Mouse (Mus musculus): ENCODE results near the gene Lonp1. TPM values are rescaled to one million over a fixed set of nuclear protein-coding genes. Genes with fewer than 3 reads are reported as not detected.
"Not testable (repeated sequence)": the region's sequence is repeated elsewhere in the genome, so short reads cannot be mapped to it uniquely, and the experiment has no call there.

Lonp1 gene
- polyA plus RNA-seq, 1 experiment from 2014 or later: 46.4 TPM

DNA sequence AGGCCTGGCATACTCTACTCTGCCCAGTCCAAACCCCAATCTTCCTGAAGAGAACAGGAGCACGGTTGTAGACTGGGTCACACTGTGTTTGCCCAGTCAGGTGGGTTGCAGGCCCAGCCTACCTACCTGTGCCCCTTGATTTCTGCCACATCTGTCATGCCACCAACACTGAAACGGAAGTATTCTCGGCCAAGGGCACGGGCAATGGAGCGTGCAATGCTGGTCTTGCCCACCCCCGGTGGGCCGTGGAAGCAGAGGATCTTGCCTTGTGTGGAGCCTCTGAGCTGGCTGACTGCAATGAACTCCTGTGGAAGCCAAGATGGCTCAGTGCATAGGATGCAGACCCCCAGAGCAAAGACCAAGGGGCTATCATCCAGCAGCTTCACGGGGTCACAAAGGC, 9.1 kb downstream of the Lonp1 start:
- H3K27ac ChIP-seq: no peak overlapping the region
- WGBS: 91% methylated on average over 8 of the region's 8 CpGs
- H3K4me2 ChIP-seq: no peak overlapping the region
- peaks cover 78% of the 10 kb centered on the region for H3K36me3 ChIP-seq
- no peaks in the 10 kb centered on the region for H3K27me3 ChIP-seq
- no peak for ATAC-seq (replicated peaks; ENCODE audit: insufficient number of reproducible peaks, insufficient read depth, low FRiP score, low read depth)
- H3K4me3 ChIP-seq: no peak overlapping the region
- H3K9me3 ChIP-seq (replicated peaks): no peaks in the 10 kb centered on the region
- peaks cover 16% of the 10 kb centered on the region for H3K4me1 ChIP-seq (replicated peaks)
- H3K9ac ChIP-seq: no peak overlapping the region

DNA sequence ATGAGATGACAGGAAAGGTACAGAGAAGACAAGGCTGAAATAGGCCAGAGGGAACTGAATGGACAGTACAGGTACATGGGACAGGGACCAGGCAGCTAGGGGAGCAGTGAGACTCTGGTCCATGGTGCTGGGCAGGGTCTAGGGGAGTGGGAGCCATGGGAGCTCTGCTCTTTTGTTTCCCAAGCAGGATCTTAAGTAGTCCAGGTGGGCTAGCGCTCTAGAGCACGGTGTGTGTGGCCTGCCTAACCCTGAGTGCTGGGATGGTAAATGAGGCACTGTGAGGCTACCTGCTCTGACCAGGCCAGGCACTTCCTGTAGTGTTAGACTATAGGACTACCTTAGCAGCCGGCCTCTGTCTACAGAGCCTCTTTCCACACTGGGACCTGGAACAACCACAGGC, 10.0 kb downstream of the Lonp1 start:
- Histone ChIP-seq H3K9me3 (replicated peaks) (no peaks in the 10 kb centered on the region), H3K27me3 (no peaks in the 10 kb centered on the region), H3K9ac (no peak overlapping the region), H3K4me1 (replicated peaks) (peaks cover 20% of the 10 kb centered on the region), H3K36me3 (peaks cover 69% of the 10 kb centered on the region), H3K4me3 (no peak overlapping the region), H3K27ac (no peak overlapping the region), H3K4me2 (no peak overlapping the region)
- 74% methylated on average over 3 of the region's 3 CpGs for WGBS
- no peak for ATAC-seq (replicated peaks; ENCODE audit: insufficient number of reproducible peaks, insufficient read depth, low FRiP score, low read depth)

DNA sequence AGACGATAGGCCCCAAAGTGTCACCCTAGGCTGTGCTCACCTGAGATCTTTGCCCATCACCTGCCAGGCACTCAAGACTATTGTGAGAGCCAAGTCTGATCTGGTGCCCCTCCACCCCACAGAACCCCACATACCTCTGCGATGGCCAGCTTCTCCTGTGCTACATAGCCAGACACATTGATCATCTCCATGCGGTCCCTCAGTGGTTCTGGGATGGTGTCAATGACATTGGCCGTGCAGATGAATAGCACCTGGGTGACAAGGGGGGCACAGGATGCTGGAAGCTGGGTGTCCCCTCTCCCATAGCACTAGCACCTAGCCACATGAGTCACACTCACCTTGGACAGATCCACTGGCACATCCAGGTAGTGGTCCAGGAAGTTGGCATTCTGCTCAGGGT, 10.9 kb downstream of the Lonp1 start:
- peaks cover 61% of the 10 kb centered on the region for H3K36me3 ChIP-seq

DNA sequence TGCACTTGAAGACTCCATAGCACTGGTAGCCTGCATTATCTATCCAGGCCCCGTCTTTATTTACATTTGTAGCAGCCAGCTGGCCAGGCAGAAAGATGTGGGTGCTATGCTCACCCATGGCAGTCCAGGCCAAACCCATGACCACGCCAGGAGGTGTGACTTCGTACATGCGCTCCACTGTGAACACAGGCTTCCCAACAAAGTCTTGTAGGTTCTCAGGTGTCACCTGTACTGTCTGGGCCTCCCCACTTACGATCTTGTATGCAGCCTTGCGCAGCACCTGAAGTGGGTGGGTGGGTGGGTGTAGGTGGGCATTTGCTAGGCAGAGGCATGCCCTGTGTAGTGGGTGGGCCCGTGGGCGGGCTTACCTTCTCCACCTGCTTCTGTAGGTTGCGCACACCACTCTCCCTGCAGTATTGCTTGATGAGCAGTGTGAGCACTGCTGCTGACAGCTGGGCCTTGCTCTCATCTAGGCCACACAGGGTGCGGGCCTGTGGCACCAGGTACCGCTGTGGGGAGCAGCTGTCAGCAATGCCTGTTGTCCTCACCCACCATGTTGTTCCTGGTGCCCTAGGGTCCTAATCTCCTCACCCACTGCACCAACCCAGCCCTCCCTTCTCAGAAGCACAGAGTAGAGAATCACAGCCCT, 11.4 kb downstream of the Lonp1 start:
- no peak for ATAC-seq (replicated peaks; ENCODE audit: insufficient number of reproducible peaks, insufficient read depth, low FRiP score, low read depth)
- H3K4me1 ChIP-seq (replicated peaks): peaks cover 28% of the 10 kb centered on the region
- no peaks in the 10 kb centered on the region for H3K9me3 ChIP-seq (replicated peaks)
- 76% methylated on average over 11 of the region's 11 CpGs for WGBS
- H3K4me2 ChIP-seq: peak overlapping the region; percentile 89
- H3K27me3 ChIP-seq: no peaks in the 10 kb centered on the region
- H3K36me3 ChIP-seq: peaks cover 57% of the 10 kb centered on the region
- no peak overlapping the region for H3K27ac ChIP-seq
- H3K4me3 ChIP-seq: peak overlapping the region; percentile 79; the same call in 1 of the 2 replicates
- H3K9ac ChIP-seq: peak overlapping the region; percentile 72

More for the DNA sequence above, 10.9 kb downstream of the Lonp1 start:
- Histone ChIP-seq H3K4me3 (no peak overlapping the region), H3K4me2 (no peak overlapping the region), H3K27me3 (no peaks in the 10 kb centered on the region), H3K4me1 (replicated peaks) (peaks cover 23% of the 10 kb centered on the region), H3K9ac (no peak overlapping the region), H3K9me3 (replicated peaks) (no peaks in the 10 kb centered on the region), H3K27ac (no peak overlapping the region)
- ATAC-seq (replicated peaks; ENCODE audit: insufficient number of reproducible peaks, insufficient read depth, low FRiP score, low read depth): no peak
- WGBS: 80% methylated on average over 4 of the region's 4 CpGs

DNA sequence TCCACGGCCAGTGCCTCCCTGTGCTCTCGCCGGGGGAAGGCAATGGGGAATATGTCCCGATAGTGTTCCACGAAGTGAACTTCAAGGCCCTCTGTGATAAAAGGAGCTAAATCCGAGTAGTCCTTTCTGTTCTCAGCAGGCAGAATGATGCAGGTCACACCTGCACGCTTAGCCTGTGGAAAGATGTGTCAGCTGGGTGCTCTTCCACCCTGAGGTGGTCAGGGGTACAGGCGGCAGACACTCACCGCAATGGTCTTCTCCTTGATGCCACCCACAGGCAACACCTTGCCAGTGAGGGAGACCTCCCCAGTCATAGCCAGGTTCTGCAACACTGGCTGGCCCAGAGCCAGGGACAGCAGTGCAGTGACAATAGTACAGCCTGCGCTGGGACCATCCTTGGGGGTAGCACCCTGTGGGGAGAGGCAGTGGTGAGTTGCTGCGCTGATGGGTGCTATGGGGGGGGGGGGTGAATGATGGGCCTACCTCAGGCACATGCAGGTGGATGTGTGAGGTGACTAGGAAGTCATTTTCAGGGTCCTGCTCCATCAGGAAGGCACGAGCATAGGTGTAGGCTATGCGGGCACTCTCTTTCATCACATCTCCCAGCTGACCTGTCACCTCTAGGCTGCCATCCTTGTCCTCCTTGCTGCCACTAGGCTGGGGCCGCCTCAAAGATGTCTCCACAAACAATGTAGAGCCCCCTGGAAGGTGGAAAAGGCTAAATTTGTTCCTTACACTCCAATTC, 12.1 kb downstream of the Lonp1 start:
- peak overlapping the region; percentile 89 for H3K4me2 ChIP-seq
- peaks cover 50% of the 10 kb centered on the region for H3K36me3 ChIP-seq
- peaks cover 31% of the 10 kb centered on the region for H3K4me1 ChIP-seq (replicated peaks)
- no peak for ATAC-seq (replicated peaks; ENCODE audit: insufficient number of reproducible peaks, insufficient read depth, low FRiP score, low read depth)
- peak overlapping the region; percentile 89 for H3K27ac ChIP-seq
- peak overlapping the region; percentile 79 for H3K4me3 ChIP-seq
- peak overlapping the region; percentile 72 for H3K9ac ChIP-seq
- WGBS: 26% methylated on average over 14 of the region's 14 CpGs
- H3K9me3 ChIP-seq (replicated peaks): no peaks in the 10 kb centered on the region
- no peaks in the 10 kb centered on the region for H3K27me3 ChIP-seq

DNA sequence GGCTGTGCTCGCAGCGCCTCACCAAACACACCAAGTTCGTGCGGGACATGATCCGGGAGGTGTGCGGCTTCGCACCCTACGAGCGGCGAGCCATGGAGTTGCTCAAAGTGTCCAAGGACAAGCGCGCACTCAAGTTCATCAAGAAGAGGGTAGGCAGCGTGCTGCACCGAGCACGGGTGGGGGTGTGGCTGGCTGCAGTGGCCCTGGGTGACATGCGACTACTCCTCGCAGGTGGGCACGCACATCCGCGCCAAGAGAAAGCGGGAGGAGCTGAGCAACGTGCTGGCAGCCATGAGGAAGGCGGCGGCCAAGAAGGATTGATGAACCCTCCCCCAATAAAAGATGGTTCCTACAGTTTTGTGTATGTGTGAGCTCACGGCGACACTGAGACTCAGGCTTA, 12.8 kb downstream of the Lonp1 start:
- Histone ChIP-seq H3K27ac (peak overlapping the region; percentile 89), H3K4me2 (peak overlapping the region; percentile 89), H3K4me1 (replicated peaks) (peaks cover 32% of the 10 kb centered on the region), H3K36me3 (peaks cover 43% of the 10 kb centered on the region), H3K9ac (peak overlapping the region; percentile 72), H3K4me3 (peak overlapping the region; percentile 79)
- not testable (repeated sequence) for ATAC-seq (replicated peaks; ENCODE audit: insufficient number of reproducible peaks, insufficient read depth, low FRiP score, low read depth); H3K27me3 ChIP-seq; H3K9me3 ChIP-seq (replicated peaks)
- WGBS: under 1% methylated on average over 26 of the region's 26 CpGs

DNA sequence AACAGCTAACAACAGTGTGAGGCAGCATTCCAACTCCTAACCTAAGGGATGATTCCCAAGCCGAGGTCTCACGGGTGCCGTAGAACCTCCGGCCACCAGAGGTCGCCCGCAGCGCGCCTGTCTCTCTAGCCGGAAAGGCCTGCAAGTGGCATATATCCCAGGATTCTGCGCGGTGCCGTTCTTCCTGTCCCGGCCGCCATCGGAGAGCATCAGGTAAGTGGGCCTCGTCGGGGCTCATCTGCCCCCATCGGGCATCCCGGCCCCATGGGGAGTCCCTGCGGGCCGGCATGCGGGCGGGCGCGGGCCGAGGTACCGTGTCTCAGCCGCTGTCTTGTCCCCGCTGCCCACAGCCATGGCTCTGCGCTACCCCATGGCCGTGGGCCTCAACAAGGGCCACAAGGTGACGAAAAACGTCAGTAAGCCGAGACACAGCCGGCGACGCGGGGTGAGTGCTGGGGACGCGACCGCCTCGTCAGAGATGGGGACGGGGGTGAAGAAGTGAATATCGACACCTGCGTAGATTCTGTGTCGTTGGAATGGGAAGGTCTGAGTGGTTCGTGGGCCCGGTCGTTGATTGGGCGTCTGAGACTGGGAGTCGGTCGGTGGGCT, 13.3 kb downstream of the Lonp1 start, which contains the start of gene Rpl36:
Rpl36 (plus strand) TSS at position 181 of the 609 bp plus-strand sequence.
- H3K27me3 ChIP-seq: no peaks in the 10 kb centered on the region
- H3K27ac ChIP-seq: peak within 1 kb of the TSS; percentile 89
- peak within 1 kb of the TSS; percentile 79 for H3K4me3 ChIP-seq
- H3K4me2 ChIP-seq: peak within 1 kb of the TSS; percentile 89
- peaks cover 38% of the 10 kb centered on the region for H3K36me3 ChIP-seq
- 0% methylated on average over 52 of the region's 52 CpGs for WGBS
- H3K9me3 ChIP-seq (replicated peaks): no peaks in the 10 kb centered on the region
- ATAC-seq (replicated peaks; ENCODE audit: insufficient number of reproducible peaks, insufficient read depth, low FRiP score, low read depth): peak; percentile 63
- H3K4me1 ChIP-seq (replicated peaks): peaks cover 38% of the 10 kb centered on the region
- peak within 1 kb of the TSS; percentile 72 for H3K9ac ChIP-seq

DNA sequence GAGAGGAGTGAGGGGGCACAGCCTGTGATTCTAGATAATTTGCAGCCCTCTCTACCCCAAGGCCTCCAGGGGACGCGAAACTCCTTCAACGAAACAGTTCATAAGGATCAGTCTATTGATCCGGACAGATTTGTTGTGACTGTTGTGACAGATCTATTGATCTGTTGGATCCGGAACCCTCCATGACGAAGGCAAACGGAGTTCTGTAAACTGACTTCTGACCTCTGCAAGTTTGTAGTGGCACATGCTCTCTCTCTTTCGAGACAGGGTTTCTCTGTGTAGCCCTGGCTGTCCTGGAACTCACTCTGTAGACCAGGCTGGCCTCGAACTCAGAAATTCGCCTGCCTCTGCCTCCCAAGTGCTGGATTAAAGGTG, 14.1 kb downstream of the Lonp1 start:
- WGBS: 77% methylated on average over 10 of the region's 10 CpGs
- not testable (repeated sequence) for ATAC-seq (replicated peaks; ENCODE audit: insufficient number of reproducible peaks, insufficient read depth, low FRiP score, low read depth); H3K4me2 ChIP-seq; H3K9me3 ChIP-seq (replicated peaks); H3K27me3 ChIP-seq; H3K4me3 ChIP-seq; H3K27ac ChIP-seq; H3K9ac ChIP-seq
- peaks cover 42% of the 10 kb centered on the region for H3K4me1 ChIP-seq (replicated peaks)
- peaks cover 33% of the 10 kb centered on the region for H3K36me3 ChIP-seq

DNA sequence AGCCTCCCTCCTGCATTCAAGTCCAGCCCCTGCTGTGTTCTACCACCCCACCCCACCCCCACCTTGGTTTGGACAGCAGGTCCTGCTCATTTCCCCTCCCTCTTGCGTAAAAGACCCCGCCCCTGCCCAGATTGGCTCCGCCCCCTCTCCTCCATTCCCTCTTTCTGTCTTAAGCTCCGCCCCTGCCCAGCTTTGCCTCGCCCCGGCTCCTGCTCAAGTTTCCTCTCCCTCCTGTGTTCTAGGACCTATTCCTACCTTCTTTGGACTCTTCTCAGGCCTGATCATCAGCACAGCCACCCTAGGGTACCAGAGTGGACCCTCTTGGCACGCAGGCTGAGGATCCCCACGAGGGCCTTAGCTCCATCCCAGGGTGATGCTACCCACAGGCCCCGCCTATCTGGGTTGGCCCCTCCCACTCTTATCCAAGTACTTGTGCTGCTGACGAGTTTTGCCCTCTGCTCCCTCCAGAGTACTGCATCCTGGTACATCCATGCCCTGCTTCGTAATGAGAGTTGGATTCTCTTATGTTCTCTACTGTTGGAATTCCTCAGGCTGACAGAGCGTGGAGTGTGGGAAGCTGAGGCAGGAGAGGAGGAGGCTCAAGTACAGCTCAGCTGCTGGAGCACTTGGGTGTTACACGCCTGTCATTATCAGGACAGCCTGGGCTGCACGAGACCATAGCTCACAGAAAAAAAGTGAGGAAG, 14.7 kb downstream of the Lonp1 start:
- Histone ChIP-seq H3K4me3 (no peak overlapping the region), H3K9me3 (replicated peaks) (no peaks in the 10 kb centered on the region), H3K4me1 (replicated peaks) (peaks cover 42% of the 10 kb centered on the region), H3K9ac (no peak overlapping the region), H3K36me3 (peaks cover 32% of the 10 kb centered on the region), H3K4me2 (0 out of 2 replicates have a peak overlapping the region, but pooled peaks have one; percentile 7), H3K27ac (no peak overlapping the region), H3K27me3 (no peaks in the 10 kb centered on the region)
- ATAC-seq (replicated peaks; ENCODE audit: insufficient number of reproducible peaks, insufficient read depth, low FRiP score, low read depth): no peak
- WGBS: 19% methylated on average over 14 of the region's 14 CpGs

DNA sequence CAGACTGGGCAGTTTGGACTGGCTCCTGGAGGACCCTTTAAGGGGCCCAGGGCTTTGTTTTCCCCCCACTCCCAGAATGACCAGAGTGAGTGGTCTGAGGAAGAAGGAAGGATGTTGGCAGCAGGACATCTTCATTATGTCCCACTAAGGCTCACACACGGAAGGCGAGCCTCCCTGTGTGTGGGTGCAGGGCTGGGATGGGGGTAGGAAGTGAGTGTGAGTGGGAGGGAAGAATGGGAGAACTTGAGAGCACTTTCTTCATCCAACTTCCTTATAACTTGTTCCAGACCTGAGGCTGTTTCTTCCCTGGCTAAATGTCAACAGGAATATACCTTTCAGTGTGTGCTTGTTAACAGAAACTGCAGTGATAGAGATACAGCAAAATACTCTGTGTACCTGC, 15.4 kb downstream of the Lonp1 start:
- H3K4me1 ChIP-seq (replicated peaks): peaks cover 42% of the 10 kb centered on the region
- ATAC-seq (replicated peaks; ENCODE audit: insufficient number of reproducible peaks, insufficient read depth, low FRiP score, low read depth): no peak
- H3K36me3 ChIP-seq: peaks cover 34% of the 10 kb centered on the region
- no peak overlapping the region for H3K4me3 ChIP-seq
- H3K27me3 ChIP-seq: no peaks in the 10 kb centered on the region
- H3K4me2 ChIP-seq: no peak overlapping the region
- no peaks in the 10 kb centered on the region for H3K9me3 ChIP-seq (replicated peaks)
- H3K9ac ChIP-seq: no peak overlapping the region
- WGBS: 61% methylated on average over 2 of the region's 2 CpGs
- no peak overlapping the region for H3K27ac ChIP-seq
